Mouse (Mus musculus) thymus, postnatal 25 days (tissue): Measurements from ENCODE around the gene Slc39a13.
"Not testable (repeated sequence)": the region's sequence is repeated elsewhere in the genome, so short reads cannot be mapped to it uniquely, and the experiment has no call there.

Experiments
- DNase-seq: peaks from one replicate; pipeline ENCODE4 v3.0.0; 2022

Slc39a13 gene

GRCm38 (mm10) chr2:91070076-91070800 is at the start of gene Slc39a13:
Slc39a13 (minus strand) TSS chr2:91070417.
- peak; percentile 98 for DNase-seq

DNA sequence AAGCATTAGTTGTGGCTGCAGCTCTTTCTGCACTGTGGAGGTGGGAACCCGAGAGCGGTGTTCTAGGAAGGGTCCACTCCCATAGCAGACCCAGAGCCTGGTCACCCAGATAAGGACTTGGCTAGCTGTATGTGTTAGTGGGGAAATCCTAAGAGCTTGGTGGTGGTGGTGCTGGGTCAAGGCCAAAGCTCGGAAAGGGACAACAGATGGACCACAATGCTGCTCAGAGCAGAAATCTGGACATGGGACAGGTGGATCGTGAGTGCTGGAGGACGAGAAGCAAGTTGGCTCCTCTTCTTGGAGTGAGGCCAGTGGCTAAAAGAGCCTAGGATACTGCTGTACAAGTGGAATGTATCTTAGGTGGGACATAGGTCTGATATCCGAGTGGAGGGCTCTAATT is 49.3 kb upstream of the Slc39a13 start:
- DNase-seq = no peak

- no peak for DNase-seq
These were observed 48.8 kb upstream of the Slc39a13 start for GRCm38 (mm10) chr2:91119061-91119460.

- no peak for DNase-seq
These were observed 48.4 kb upstream of the Slc39a13 start for GRCm38 (mm10) chr2:91118647-91119046.

DNA sequence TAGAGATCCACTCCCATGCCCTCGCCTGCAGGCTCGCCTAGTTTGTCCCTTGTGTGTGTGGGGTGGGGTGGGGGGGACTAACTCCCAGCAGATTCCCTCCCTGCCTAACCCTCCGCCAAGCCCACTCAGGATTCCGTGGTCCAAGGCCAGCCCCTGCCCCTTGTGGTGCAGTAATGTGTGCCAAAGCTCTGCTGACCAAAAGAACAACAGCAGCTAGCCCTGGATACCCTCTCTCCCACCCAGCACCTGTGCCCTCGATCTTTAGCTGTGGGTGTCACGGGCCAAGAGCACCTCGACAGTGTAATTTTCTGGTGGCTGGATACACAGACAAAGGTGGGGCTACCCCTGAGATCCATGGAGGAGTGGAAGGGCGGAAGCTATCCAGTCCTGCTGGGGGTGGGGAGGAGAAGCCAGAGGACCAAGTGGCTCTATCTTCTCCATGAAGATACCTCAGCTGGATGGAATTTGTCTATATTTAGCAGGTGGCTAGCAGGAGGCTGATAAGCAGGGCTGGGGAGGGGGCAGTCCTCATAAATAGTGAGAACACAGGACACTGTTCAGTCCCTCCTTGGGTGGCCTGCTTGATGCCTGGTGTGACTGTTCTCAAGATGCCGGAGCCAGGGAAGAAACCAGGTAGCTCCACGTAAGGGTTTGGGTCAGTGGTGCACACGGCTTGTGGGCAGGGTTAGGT is 47.5 kb upstream of the Slc39a13 start, which contains the start of gene Mybpc3:
Gene Mybpc3 (plus strand): TSS at position 560 of the 691 bp plus-strand sequence.
- DNase-seq = no peak

DNA sequence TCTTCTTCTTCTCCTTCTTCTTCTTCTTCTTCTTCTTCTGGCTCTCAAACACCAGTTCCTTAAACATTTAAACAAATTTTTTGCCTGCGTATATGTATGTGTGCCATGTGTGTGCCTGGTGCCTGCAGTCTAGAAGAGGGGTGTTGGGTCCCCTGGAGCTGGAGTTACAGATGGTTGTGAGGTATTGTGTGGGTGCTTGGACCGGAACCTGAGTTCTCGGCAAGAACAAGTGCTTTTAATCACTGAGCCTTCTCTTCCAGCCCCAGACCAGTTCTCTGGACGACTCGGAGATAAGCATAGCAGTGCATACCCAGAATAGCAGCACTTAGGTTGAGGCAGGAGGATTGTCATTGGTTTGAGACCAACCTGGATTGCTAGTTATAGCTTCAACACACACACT is 46.6 kb upstream of the Slc39a13 start:
- no peak for DNase-seq

DNA sequence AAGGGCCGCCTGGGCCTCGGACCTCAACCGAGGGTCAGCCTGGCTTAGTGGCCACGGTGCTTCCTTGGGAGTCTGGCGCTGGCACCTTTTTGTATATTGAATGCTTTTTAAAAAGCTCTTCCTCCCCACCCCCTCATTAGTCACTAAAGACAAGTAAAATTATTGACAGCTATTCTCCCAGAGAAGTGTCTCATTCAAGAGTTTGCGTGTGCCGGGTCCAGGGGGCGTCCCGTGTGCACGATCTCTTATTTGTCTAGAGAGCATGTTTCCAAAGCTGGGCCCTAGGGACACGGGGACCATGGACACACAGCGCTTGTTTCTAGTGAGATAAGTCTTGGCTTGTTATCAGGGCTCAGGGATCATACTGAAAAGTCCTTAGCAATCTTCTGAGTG is 45.4 kb upstream of the Slc39a13 start:
- no peak for DNase-seq

GRCm38 (mm10) chr2:91114781-91115577 is 44.8 kb upstream of the Slc39a13 start:
- DNase-seq = peak; percentile 66

GRCm38 (mm10) chr2:91113852-91114251 is 43.6 kb upstream of the Slc39a13 start:
- no peak for DNase-seq

DNA sequence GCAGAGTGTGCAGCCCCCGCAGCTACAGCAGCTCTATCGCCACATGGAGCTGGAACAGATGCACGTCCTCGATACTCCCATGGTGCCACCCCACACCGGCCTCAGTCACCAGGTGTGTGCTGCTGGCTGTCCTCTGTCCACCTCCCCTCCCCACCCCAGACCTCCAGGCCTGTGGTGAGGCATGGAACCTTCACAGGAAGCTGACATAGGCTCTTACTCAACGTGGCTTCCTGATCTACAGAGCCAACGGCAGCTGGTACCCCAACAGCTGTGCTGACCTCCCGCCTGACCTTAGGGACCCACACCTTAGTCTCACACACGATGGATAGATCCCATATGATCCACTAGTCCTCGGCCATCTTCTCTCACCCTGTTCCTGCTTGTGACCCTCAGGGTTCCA is 43.1 kb upstream of the Slc39a13 start:
- DNase-seq = no peak

DNA sequence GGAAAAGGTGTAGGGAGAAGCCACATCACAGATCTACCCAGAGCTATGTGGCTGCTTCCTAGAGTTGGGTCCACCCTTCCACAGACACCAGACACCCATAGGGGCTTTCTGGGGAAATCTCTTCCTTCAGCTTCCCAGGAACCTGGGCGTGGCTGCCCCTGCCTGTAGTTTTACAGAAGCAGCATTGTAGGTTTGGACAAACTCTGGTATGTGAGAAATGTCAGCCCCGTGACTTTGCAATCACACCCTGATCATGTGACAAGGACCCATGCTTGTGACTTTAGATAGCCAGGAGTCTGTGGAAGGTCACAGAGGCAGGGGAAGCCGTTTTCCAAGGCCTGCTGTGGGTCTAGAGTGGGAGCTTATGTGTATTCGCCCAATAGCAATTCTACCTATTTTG is 42.3 kb upstream of the Slc39a13 start:
- no peak for DNase-seq

- not testable (repeated sequence) for DNase-seq
These were observed 41.6 kb upstream of the Slc39a13 start for GRCm38 (mm10) chr2:91111832-91112231.

- no peak for DNase-seq
These were observed 40.2 kb upstream of the Slc39a13 start for GRCm38 (mm10) chr2:91110429-91110828.

DNA sequence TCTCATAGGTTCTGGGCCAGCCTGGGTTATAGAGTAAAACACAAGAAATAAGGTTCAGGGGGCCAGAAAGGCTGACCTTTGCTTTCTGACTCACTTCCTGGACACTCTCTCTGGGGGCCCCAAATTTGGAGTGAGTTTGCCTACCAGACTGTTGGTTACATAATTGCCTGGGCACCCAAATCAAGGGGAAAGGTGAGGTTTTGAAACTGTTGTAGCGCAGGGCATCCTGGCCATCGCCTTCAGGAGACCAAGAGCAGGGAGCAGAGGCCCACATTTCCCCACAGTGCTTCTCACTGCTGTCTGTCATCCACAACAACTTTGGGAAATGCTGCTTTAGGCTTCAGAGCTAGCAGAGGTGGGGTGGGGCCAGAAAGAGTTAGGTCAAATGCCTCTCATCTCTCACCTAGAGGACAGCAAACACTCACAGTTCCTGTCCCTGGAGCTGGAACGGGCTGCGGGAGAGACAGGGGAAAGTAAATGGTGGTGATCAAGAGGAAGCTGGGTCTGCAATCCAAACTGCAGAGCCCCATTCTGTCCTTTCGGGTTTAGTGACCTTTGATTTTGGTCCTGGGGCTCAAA is 39.7 kb upstream of the Slc39a13 start:
- DNase-seq = no peak

GRCm38 (mm10) chr2:91109241-91109640 is 39.0 kb upstream of the Slc39a13 start:
- DNase-seq = no peak

GRCm38 (mm10) chr2:91108156-91108555 is 37.9 kb upstream of the Slc39a13 start:
- no peak for DNase-seq

DNA sequence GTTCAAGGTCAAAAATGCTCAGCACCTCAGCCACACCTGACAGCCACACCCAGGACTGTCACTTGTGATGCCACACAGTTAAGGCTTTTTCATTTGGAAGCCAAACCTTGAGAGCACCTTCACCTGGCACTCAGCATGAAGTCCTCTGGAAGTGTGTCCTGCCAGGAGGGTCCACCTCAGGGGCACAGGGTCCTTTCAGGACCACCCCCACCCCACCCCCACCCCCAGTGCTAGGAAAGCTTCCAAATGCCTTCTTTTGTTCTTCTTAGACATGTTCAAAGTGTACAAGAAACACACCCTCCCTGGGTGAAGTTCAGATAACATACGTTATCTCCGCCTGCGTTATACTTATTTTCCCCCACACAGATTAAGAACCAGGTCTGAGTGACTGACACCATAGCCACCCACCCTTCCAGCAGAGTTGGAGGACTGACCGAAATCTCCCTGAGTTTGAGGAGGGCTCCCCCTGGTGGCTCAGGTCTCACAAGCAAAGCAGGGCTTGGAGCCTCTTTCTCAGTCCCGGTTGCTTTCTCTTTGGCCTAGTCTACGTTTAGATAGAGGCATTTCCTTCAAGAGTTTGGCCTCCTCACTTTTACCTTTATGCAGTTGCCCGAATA is 31.0 kb upstream of the Slc39a13 start:
- DNase-seq = peak; percentile 92

GRCm38 (mm10) chr2:91098156-91098555 is 27.9 kb upstream of the Slc39a13 start:
- DNase-seq = no peak

- DNase-seq = no peak
These were observed 26.8 kb upstream of the Slc39a13 start for GRCm38 (mm10) chr2:91097015-91097414.

- no peak for DNase-seq
These were observed 26.3 kb upstream of the Slc39a13 start for GRCm38 (mm10) chr2:91096524-91096923.

DNA sequence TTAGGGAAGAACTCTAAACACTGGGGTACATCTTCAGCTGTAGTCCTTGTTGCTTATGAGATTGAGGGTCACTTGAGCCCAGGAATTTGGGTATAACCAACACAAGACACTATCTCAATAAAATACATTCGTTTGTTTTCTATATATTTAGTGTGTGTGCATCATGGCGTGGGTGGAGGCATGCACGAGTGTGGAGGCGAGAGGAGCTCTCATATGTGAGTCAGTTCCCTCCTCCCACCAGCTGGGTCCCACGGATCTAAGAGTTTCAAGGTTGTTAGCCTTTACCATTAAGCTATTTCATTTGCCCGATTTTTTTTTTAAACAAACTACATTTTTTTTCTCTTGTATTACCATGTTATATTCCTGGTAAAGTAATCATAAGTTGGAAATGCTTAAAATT is 20.6 kb upstream of the Slc39a13 start:
- DNase-seq = no peak

DNA sequence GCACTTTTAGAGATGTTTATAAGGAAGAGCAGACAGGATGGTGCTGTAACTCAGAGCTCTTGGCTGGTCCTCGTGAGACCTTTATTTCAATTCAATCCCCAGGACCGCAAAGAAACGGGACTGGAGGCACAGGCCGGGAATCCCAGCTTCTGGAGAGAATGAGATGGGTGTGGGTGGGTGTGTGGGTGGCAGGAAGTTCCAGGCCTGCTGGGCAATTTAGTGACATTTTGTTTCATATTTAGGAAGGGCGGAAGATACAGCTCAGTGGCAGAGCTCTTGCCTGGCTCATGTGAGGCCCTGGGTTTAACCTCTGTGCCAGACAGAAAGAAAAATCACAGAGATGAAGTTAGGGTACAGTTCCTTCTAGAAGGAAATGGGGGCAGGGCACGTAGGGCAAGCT is 20.0 kb upstream of the Slc39a13 start:
- no peak for DNase-seq

- DNase-seq = no peak
These were observed 18.8 kb upstream of the Slc39a13 start for GRCm38 (mm10) chr2:91088987-91089386.
